Mouse (Mus musculus) gastrocnemius, postnatal 25 days (tissue): Measurements from ENCODE around the gene Ccni. TPM values are rescaled to one million over a fixed set of nuclear protein-coding genes. Genes with fewer than 3 reads are reported as not detected.
A peak's percentile ranks its signal among the peaks of the same experiment; 100 is the strongest.

Experiments used
- DNase-seq: peaks from one replicate; pipeline ENCODE4 v3.0.0; 2022
- long read RNA-seq, 2 experiments: library from polyadenylated mRNA; stranded (forward); transcript quantifications; one replicate each; pipeline ENCODE4 v2.0.0; 2021
- total RNA-seq, 2 experiments: library from RNA; stranded (reverse); gene quantifications; 1 replicate in 1 of 2; 2 replicates in 1 of 2; pipeline ENCODE4 v1.2.3; 2021

Ccni gene
- total RNA-seq = 10 to 100 TPM; 63.6 to 64.1 TPM
- long read RNA-seq, experiment 1, transcript Ccni-201 (7 exons, 2,804 nt) = major isoform, 5 of 11 reads
- long read RNA-seq, experiment 1, partial matches to known transcripts = 0 of 11 reads
- long read RNA-seq, experiment 1, other reads (novel, unspliced or antisense) = 6 of 11 reads
- long read RNA-seq, experiment 2, transcript Ccni-201 (7 exons, 2,804 nt) = major isoform, 12 of 18 reads
- long read RNA-seq, experiment 2, partial matches to known transcripts = 1 of 18 reads
- long read RNA-seq, experiment 2, other reads (novel, unspliced or antisense) = 5 of 18 reads

DNA sequence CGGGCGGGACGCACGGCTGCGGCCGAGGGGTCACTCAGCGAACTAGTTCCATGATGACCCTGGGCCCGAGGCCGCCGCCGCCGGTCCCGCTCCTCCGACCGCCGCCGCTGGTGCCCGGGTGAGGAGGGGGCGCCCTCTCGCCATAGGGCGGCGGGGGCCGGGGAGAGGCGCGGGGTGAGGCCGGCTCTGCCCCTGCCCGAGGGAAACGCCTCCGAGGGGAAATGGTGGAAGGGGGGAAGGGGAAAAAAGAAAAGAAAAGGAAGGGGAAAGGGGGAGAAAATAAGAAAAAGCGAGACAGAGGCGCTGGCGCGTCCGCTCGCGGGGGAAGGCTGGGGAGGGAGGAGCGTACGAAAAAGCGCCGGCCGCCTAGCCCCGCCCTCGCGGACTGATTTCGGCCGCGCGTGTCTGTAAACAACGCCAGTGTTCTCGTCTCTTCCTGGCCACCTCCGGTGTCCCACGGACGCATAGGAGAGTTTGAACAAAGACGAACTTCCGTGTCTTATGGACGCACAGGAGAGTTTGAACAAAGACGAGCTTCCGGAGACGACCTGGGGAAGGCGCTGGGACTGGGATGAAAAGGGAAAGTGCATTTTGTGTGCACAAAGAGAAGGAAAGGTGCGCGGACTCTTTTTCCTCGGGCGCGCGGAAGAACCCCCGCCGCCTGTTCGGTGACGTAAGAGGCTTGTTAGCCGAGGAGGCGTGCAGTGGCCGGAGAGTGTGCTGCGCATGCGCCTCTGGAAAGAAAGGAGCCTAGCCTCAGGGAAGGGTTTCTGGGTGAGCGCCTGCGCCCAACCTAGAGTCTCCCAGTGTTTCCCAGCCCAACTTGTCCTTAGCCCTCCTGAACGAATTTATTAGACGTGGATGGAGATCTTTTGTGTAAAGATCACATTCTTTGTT lies at the start of gene Ccni, which contains the start of gene 2010109A12Rik:
TSS of gene Ccni (minus strand) at position 387 of the 897 bp plus-strand sequence.
TSS of gene 2010109A12Rik (plus strand) at position 410 of the 897 bp plus-strand sequence.
- peak; percentile 94 for DNase-seq

DNA sequence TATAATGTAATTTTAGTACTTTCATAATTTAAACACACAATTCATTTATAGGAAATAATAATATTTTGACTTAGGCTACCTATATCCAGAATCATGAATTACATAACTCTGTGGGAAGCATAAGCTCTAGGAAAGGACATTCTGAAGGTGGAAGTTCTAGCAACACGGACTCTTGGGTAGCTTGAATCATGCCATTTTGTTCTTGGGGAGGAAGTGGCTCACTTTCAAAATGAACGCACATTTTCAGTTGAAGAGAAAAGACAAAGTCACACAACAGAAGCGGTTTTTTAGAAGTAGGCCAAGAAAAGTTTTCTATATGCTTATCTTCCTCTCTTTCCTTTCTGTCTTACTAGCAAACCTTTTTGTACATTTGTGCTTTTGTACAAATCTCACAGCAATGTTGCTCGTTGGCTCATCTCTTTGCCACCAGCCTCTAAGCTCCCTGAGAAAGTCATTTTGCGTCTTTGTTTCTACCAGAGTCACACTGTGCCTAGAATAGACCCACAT lies 49.5 kb upstream of the Ccni start:
- no peak for DNase-seq

DNA sequence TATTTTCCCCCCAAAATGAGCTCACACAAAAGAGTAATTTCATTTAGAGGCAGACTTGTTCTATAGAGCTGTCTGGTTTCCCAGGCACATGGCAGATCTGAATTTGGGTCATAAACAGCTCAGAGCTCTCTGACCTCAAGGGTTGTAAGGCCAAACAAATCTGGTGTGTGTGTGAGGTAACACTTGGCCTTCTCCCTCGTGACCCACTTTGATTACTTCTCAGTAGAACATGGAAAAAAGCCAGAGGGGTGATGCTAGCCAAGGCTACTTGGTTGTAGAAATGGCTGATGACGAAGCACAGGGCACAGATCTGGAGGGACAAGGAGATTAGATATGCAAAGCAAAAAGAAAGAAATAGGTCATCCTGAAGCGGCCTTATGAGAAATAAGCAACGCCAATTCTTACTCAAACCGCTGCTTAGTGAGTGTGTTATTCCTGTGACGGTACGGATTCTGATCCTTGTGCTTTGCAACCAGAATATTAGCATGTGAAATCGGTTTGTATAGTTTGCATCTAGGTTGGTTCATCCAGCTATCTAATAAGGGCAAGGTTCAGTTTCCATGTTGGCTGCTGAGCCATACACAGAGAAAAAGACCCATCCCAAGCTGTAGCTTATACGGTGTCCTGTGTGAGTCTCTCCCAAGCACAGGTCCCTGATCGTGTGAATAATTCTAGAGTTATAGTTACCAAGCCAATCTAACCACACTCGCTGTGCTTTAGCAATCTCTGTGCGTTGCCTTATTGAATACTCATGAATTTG lies 44.9 kb upstream of the Ccni start:
- peak; percentile 46 for DNase-seq

DNA sequence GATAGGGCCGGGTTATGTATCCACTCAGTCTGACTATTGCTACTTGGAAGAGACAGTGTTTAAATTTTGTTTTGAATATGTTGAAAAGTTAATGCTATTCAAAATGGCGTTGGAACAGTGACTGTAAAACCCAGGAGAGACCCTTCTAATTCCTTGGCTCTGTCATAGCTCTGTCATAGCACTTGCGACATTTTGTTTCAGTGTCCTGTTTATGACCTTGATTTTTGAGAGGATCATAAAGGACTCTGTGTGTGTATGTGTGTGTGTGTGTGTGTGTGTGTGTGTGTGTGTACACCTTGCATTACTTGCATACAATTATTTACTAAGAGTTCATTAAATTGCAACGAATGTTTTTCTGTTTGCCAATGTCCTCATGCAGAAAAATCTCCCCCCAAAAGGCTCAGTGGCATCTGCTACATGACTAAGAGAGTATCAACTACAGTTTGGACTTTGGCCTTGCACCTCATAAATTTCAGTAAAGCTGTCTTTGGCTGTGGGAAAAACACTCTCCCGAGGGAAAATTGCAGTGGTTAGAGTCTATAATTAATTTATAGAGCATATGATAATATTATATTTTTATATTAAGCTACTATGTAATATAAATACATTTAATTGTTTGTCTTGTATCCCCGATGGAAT lies 43.8 kb upstream of the Ccni start:
- DNase-seq = no peak

DNA sequence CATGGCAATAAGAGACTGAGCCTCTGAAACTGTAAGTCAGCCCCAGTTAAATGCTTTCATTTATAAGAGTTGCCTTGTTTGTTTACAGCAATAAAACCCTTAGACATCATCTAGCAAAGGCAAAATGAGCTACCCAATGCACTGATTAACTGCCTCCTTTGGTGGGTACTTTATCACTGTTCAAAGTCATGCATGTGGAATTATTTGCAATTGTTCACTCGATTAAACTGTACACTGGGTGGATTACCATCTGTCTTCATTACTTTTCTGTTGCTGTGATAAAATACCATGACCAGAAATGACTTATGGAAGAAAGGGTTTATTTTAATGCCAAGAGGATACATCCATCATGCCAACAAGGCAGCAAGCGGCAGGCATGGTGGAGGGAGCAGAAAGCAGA lies 39.0 kb upstream of the Ccni start:
- no peak for DNase-seq

DNA sequence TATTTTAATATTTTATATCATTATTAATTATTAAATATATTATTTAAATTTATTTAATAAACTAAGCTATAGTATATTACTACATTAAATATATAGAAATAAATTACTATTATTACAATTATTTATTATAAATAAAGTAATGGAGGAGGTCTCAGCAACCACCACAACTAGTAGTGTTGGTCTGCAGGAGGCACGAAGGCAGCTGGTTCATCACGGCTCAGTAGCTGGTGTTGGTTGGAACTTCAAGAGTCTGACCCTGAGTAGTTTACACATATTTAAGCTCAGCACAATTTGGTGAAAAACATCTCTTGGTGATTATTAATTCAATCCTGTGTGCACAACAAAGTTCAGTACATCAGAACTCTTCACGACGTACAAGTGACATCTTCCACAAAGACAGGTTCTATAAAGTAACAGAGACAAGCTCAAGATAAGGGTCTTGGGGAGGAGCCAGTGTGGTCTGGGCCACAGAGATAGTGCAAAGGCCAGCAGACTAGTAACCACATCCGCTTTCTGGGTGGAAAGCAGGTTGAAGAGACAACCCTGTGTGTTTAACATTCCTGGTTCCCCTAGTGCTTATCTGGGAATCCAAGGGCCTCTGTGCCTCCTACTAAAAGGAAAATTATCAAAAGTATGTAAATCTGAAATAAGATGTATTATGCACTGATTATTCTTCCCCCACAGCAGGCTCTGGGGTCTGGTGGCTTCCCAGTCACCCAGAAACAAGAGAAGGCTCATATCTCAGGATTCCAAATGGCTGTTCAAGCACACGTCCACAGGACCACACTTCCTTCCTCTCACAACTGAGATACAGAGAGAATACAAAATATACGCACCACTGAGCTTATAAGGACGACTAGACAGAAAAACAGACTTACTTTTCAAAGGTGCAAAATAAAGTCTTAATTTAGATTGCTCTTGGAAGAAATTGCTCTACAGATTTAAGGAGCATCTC lies 33.6 kb upstream of the Ccni start:
- no peak for DNase-seq

DNA sequence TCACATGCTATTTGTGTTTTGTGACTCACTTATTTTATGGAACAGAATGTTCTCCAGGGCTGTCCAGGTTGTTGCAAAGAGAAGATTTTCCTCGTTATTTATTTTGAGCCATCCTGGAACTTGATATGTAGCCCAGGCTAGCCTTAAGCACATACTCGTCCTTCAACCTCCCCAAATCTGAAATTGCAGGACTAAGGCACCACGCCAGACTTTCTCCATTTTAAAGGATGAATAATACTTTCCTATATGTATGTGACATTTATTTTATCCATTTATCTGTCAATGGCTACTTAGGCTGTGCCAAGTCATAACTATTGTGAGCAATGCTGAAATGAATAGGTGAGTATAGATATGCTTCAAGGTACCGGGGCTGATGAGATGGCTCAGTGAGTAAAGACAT lies 30.2 kb upstream of the Ccni start:
- DNase-seq = no peak

DNA sequence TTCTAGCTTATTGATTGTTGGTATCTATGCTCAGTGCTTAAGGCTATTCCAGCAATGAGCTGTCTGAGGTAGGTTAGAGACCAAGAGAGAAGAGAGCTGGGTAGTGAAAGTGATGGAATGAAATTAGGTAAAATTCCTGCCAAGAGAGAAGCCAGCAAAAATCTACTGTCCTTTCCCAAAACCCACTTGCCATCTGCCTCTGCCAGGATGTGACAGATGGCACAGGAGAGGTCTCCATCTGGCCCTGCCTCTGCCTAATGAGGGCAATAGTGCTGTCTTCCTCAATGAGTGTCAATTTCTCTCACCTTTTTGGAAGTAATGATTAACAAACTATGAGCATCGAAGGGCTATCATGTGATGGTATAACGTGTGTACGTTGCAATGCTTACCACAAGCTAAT lies 29.6 kb upstream of the Ccni start:
- no peak for DNase-seq

DNA sequence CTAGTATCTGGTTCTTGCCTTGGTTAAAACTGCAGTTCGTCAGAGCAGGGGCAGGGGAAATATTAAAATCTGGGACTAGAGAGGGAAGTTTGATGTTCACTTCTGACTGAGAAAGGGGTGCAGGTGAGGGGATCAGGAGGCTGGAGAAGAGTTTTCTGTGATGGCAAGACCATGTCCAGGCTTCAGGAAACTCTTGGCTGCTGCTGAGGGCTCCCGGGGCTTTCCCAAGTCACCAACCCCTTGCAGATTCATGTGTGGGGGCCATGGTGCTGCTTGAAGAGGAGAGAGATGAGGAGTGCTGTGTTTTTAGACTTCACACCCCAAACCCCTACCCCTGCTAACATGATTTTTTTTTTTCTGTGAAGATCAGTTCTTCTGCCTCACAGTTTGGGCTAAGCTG lies 28.3 kb upstream of the Ccni start:
- DNase-seq = no peak

DNA sequence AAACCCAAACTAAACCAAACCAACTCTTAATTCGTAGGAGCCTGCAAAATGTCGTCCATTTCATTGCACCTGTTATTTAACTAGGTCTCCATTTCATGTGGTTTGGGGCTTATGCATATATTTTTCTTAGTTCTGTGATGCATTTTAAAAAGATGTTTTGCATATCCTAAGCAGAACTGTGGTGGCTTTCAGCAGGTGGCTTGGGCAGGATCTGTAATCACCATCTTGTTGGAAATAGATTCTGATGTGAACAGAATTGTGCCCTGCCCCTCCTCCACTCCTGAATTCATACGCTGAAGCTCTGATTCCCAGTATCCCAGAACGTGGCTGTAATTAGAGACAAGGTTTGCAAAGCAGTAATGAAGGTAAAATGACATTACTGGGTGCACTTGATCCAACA lies 27.8 kb upstream of the Ccni start:
- no peak for DNase-seq

DNA sequence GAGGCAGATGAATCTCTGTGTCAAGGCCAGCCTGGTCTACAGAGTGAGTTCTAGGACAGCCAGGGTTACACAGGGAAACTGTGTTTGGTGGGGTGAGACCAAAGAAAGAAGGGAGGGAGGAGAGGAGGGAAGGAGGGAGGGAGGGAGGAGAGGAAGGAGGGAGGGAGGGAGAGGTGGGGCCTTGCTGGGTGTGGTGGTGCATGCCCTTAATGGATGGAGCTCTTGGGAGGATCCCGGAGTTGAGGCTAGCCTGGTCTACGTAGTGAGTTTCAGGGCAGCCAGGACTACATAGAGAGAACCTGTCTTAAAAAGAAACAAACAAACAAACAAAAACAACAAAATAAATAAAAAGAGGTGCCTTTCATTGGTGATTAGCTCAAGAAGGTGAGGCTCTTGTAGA lies 26.5 kb upstream of the Ccni start:
- no peak for DNase-seq

DNA sequence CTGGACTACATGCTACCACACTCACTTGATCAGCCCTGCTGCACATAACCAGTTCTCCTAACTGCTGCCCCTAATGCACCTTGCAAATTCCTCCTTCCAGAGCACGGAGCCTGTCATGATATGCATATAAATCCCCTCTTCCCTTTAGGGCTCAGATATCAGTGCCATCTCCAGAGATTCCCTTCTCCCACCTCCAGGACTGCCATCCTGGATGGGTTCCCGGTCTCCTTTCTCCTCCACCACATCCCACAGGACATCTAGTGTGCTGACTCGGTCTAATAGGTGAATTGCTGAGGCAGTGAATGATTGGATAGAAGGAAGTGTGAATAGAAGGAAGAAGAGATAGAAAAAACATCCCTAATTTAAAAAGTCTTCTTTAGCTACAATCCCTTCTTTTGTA lies 25.4 kb upstream of the Ccni start:
- DNase-seq = no peak

DNA sequence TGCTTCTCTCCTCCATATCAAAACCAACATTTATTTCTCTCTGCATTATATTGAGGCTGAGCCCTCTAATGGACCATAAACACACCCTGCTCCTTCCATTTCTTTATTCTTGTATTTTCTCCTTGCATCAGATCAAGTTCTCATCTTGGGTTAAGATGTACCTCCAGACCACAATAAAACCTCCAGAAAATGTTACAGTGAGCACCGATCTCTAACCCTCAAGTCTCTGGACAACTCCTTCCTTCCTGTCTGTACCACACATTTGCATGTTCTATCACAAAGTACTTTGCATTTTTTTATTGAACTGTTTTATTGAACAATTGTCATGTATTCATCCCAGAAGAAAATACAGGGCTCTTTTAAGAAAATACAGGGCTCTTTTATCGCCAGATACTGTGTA lies 23.2 kb upstream of the Ccni start:
- no peak for DNase-seq

DNA sequence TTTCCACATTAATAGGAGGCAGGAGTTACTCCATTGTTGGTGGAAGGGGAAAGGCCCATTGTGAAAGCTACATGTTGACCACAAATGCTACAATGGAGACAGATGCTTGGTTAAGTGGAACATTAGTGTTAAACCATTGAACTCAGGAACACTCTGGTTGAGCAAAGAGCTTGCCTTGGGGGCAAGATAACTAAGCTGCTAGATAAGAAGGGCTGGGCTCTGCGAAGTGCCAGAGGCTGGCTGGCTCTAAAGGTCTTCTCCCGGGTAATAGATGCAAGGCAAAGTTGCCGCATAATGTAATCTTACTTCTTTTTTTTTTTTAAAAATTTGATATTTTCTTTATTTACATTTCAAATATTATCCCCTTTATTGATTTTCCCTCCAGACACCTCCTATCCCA lies 20.9 kb upstream of the Ccni start:
- no peak for DNase-seq

DNA sequence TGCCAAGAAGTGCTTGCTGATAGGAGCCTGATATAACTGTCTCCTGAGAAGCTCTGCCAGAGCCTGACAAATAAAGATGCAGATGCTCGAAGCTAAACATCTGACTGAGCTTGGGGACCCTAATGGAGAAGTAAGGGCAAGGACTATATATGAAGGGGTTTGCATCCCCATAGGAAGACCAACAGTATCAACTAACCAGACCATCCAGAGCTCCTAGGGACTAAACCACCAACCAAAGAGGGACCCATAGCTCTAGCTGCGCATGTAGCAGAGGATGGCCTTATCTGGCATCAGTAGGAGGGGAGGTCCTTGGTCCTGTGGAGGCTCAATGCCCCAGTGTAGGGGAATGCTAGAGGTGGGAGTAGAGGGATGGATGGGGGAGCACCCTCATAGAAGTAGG lies 18.3 kb upstream of the Ccni start:
- no peak for DNase-seq

DNA sequence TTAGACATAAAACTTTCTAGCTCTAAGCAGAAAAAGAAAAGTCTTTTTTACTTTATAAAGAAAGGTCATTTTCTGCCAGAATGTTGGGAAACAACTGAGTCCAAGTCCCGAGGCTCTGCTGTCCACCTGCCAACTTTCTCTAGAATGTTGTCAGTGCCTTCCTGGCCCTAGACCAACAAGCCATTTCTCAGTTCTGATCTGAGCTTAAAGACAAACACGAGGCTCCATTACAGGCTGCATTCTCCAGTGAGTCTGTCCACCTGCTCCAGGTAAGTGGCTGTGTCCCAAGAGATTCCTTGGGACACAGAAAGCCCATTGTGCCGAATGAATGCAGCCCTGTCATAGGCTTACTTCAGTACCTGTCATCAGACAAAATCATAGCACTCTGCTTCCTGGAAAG lies 15.4 kb upstream of the Ccni start:
- DNase-seq = no peak

DNA sequence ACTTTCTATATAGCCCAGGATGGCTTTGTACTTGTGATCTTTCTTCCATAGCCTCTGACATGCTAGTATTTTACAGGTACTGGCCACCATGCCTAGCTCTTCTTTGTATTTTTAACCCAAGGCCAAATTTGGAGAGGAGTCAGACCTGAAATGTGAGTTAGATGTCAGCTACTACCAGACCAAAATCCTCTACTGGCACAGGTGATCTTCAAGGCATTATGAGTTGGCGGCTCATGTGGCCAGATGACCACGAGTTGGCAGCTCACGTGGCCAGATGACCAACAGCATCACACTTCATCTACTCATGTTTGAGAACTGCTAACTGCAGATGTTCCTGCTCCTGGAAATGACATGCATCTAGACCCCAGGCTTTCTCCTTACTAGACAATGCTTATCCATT lies 12.1 kb upstream of the Ccni start:
- no peak for DNase-seq

DNA sequence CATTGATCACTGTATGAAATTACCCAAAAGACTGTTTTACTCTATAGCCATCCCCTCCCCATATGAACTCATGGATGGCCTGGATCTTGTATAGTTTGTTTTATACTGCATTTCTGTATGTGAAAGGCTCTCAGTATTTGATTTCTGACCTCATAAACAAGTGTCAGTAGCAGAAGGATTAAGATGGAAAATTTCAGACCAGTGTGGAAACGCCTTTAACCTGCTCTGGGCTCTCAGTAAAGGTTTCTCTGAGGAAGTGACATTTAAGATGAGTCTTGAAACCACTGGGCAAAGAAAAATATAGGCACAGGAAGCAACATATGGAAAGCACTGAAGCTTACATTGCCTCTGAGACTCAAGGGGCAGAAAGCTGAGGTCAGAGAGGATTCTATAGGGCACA lies 1.3 kb upstream of the Ccni start:
- no peak for DNase-seq

DNA sequence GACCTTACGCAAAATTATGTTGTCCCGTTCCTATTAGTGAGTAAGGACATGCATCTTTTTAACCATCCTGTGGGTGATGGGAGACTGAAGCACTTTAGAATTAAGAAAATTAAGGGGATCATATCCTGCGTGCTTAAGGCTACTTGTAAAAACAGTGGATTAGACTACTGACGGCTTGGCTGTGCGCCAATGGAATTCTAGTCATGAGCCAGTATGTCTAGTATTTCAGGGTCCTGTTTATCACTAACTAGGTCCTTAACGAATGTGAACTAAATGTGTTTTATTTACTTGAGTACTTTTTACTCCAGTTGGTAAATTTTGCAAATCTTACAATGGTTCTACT lies 682 bp upstream of the Ccni start:
- DNase-seq = no peak

DNA sequence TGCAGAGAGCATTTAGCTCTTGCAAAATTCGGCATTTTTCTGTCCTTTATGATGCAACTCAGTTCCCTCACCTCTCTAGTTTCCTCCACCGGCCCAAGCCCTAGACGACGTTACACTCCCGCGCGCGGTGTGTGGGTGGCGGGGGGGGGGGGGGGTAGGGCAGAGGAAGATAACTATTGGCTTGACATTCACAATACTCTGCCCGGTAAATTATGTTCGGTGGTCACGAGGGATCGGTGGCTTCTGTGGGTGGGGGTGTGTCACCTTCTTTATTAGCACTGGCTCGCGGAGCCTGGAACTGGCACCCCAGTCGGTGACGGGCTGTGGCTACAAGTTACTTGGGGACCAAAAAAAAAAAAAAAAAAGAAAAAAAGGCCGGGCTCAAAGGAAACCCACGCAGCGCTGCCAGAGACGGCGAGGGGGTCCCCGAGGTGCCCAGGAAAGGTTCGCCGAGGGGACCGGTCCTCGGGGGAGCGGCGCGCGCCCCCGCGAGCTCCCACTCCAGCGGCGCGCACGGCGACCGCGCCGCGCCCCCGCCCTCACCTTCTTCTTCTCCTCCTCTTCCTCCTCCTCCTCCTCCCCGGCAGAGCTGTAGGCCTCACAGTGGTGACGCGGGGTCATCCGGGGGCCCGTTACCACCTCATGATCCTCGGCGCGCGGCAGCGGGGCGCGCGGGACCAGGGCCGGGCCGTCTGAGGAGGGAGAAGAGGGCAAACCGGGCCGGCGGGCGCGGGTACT lies 755 bp downstream of the Ccni start:
- peak; percentile 60 for DNase-seq
